Mouse (Mus musculus) CH12.LX (cell line): ENCODE measurements around the gene Il2ra. TPM values are rescaled to one million over a fixed set of nuclear protein-coding genes. Genes with fewer than 3 reads are reported as not detected.

Experiments used
- DNase-seq: peaks from one replicate; pipeline ENCODE4 v3.0.0-alpha.2; 2013; ENCODE audit errors: extremely low read depth
- H3K27ac ChIP-seq: 2 replicates; pipeline ENCODE4 v1.5.1; 2012; ENCODE audit warnings: low read depth, mild to moderate bottlenecking, control low read depth, moderate library complexity; ENCODE audit not compliant: insufficient read depth
- H3K27me3 ChIP-seq: replicated peaks from 2 replicates; pipeline ENCODE3; 2012; ENCODE audit warnings: inconsistent platforms
- H3K36me3 ChIP-seq, 2 experiments: replicated peaks in 1 of 2; 2 replicates each; pipeline versions ENCODE3 to v1.6.1; 2012; ENCODE audit warnings: inconsistent platforms in 1 of 2, low read length in 1 of 2, mild to moderate bottlenecking in 1 of 2, mixed read lengths in 1 of 2, moderate library complexity in 1 of 2; ENCODE audit not compliant: control insufficient read depth in 1 of 2, insufficient read depth in 1 of 2
- H3K4me1 ChIP-seq, 2 experiments: 2 replicates each; pipeline ENCODE4 v1.6.1; 2012; ENCODE audit warnings: inconsistent platforms in 1 of 2, moderate library complexity in 1 of 2; ENCODE audit not compliant: insufficient read depth in 2 of 2, control insufficient read depth in 1 of 2
- H3K4me2 ChIP-seq: 2 replicates; pipeline ENCODE4 v1.6.1; 2012; ENCODE audit warnings: low read depth, mild to moderate bottlenecking, control low read depth; ENCODE audit not compliant: poor library complexity, insufficient read depth, severe bottlenecking
- H3K4me3 ChIP-seq, 3 experiments: fragments of 150-350 bp in 1 of 3; sonication (generic) in 1 of 3; replicated peaks in 1 of 3; 2 replicates each; pipeline versions ENCODE3 to v1.5.1; 2011 to 2012; ENCODE audit warnings: low read depth in 2 of 3, low read length in 2 of 3, mild to moderate bottlenecking in 2 of 3, moderate library complexity in 2 of 3, control low read depth in 1 of 3, improper control_type of control experiment in 1 of 3, inconsistent platforms in 1 of 3, mixed read lengths in 1 of 3; ENCODE audit not compliant: poor library complexity in 1 of 3
- H3K79me2 ChIP-seq: replicated peaks from 2 replicates; pipeline ENCODE4 v1.6.1; 2012; ENCODE audit warnings: mild to moderate bottlenecking, moderate library complexity; ENCODE audit not compliant: control insufficient read depth, poor library complexity, insufficient read depth, severe bottlenecking; ENCODE audit errors: extremely low read depth
- H3K9ac ChIP-seq: 2 replicates; pipeline ENCODE4 v1.6.1; 2012; ENCODE audit warnings: low read depth, mild to moderate bottlenecking, control low read depth, moderate library complexity; ENCODE audit not compliant: insufficient read depth
- H3K9me3 ChIP-seq: replicated peaks from 2 replicates; pipeline ENCODE3; 2012; ENCODE audit warnings: low read length, inconsistent platforms, mixed read lengths
- CHD1 ChIP-seq: IDR thresholded peaks from 2 replicates; pipeline ENCODE4 v1.6.1; 2012; ENCODE audit warnings: low read depth, low read length, improper control_type of control experiment, inconsistent platforms
- CHD2 ChIP-seq: IDR thresholded peaks from 2 replicates; pipeline ENCODE4 v1.6.1; 2011; ENCODE audit warnings: low read length, improper control_type of control experiment
- CTCF ChIP-seq, 2 experiments: IDR thresholded peaks in 1 of 2; conservative IDR thresholded peaks in 1 of 2; 2 replicates each; pipeline ENCODE4 v1.5.1; 2011 to 2012; ENCODE audit warnings: low read depth in 2 of 2, low read length in 2 of 2, improper control_type of control experiment in 1 of 2, inconsistent platforms in 1 of 2, mild to moderate bottlenecking in 1 of 2, moderate library complexity in 1 of 2
- EP300 ChIP-seq: IDR thresholded peaks from 2 replicates; pipeline ENCODE4 v1.6.1; 2011; ENCODE audit warnings: low read length, improper control_type of control experiment
- GABPA ChIP-seq: IDR thresholded peaks from 2 replicates; pipeline ENCODE4 v1.6.1; 2012; ENCODE audit warnings: low read depth, low read length, improper control_type of control experiment, inconsistent platforms; ENCODE audit not compliant: insufficient replicate concordance
- HCFC1 ChIP-seq: IDR thresholded peaks from 2 replicates; pipeline ENCODE4 v1.6.1; 2012; ENCODE audit warnings: low read depth, mild to moderate bottlenecking, inconsistent platforms, low read length, improper control_type of control experiment
- JUN ChIP-seq: IDR thresholded peaks from 2 replicates; pipeline ENCODE4 v1.6.1; 2011; ENCODE audit warnings: low read depth, mild to moderate bottlenecking, low read length, improper control_type of control experiment, moderate library complexity; ENCODE audit not compliant: insufficient read depth
- MAFK ChIP-seq: IDR thresholded peaks from 2 replicates; pipeline ENCODE4 v1.6.1; 2011; ENCODE audit warnings: low read length, improper control_type of control experiment; ENCODE audit not compliant: insufficient replicate concordance
- MAZ ChIP-seq: IDR thresholded peaks from 2 replicates; pipeline ENCODE4 v1.6.1; 2012; ENCODE audit warnings: low read depth, mild to moderate bottlenecking, inconsistent platforms, low read length, improper control_type of control experiment, moderate library complexity
- MYC ChIP-seq: IDR thresholded peaks from 2 replicates; pipeline ENCODE4 v1.6.1; 2011; ENCODE audit warnings: low read depth, mild to moderate bottlenecking, improper control_type of control experiment, low read length
- NELFE ChIP-seq: IDR thresholded peaks from 2 replicates; pipeline ENCODE4 v1.6.1; 2011; ENCODE audit warnings: low read depth, low read length, improper control_type of control experiment
- NRF1 ChIP-seq: IDR thresholded peaks from 2 replicates; pipeline ENCODE4 v1.6.1; 2014; ENCODE audit warnings: low read depth, mild to moderate bottlenecking, inconsistent platforms, low read length, improper control_type of control experiment, moderate library complexity
- POLR2A ChIP-seq: IDR thresholded peaks from 2 replicates; pipeline ENCODE4 v1.6.1; 2011; ENCODE audit warnings: low read depth, mild to moderate bottlenecking, improper control_type of control experiment, low read length
- SIN3A ChIP-seq: IDR thresholded peaks from 2 replicates; pipeline ENCODE4 v1.6.1; 2012; ENCODE audit warnings: low read length, improper control_type of control experiment, inconsistent platforms
- TBP ChIP-seq: conservative IDR thresholded peaks from 2 replicates; pipeline ENCODE4 v1.6.1; 2011; ENCODE audit warnings: low read depth, low read length, improper control_type of control experiment
- TCF12 ChIP-seq: IDR thresholded peaks from 2 replicates; pipeline ENCODE4 v1.6.1; 2014; ENCODE audit warnings: low read depth, mild to moderate bottlenecking, inconsistent platforms, low read length, improper control_type of control experiment
- USF2 ChIP-seq: conservative IDR thresholded peaks from 2 replicates; pipeline ENCODE4 v1.6.1; 2011; ENCODE audit warnings: low read depth, low read length, improper control_type of control experiment
- ZKSCAN1 ChIP-seq: IDR thresholded peaks from 2 replicates; pipeline ENCODE4 v1.6.1; 2012; ENCODE audit warnings: low read depth, inconsistent platforms, low read length, improper control_type of control experiment, borderline replicate concordance
- ZNF384 ChIP-seq: IDR thresholded peaks from 2 replicates; pipeline ENCODE4 v1.6.1; 2012; ENCODE audit warnings: low read depth, low read length, improper control_type of control experiment, inconsistent platforms
- dilution Hi-C: fragments of 300-500 bp; cut with MboI; formaldehyde crosslinking; loops from 2 replicates; pipeline ENCODE4 v1.14.3; 2020; ENCODE audit warnings: low sequenced_read_pairs; ENCODE audit not compliant: extremely low pct_unique_long_range_greater_than_20kb, extremely low pct_ligation_motif_present
- in situ Hi-C: fragments of 300-500 bp; cut with MboI; formaldehyde crosslinking; loops from 3 replicates; pipeline ENCODE4 v1.14.3; 2019; ENCODE audit warnings: low sequenced_read_pairs, low pct_ligation_motif_present, low pct_unique_long_range_greater_than_20kb, mixed read lengths
- polyA plus RNA-seq: library from polyadenylated mRNA; unstranded; fragments of >175 nt; gene quantifications from 2 replicates; pipeline ENCODE4 v1.2.1, GENCODE M21; 2012; ENCODE audit warnings: low read depth; ENCODE audit not compliant: insufficient read length
- total RNA-seq, 2 experiments: library from RNA; depleted of rRNA; stranded (reverse); fragments of 300-350 nt in 1 of 2; fragments of >200 nt in 1 of 2; gene quantifications; 2 replicates each; pipeline ENCODE4 v1.2.3; 2012 to 2014

Il2ra gene
- total and polyA plus RNA-seq, 3 experiments, result 6.0 to 8.8 (median 6.3) TPM

DNA sequence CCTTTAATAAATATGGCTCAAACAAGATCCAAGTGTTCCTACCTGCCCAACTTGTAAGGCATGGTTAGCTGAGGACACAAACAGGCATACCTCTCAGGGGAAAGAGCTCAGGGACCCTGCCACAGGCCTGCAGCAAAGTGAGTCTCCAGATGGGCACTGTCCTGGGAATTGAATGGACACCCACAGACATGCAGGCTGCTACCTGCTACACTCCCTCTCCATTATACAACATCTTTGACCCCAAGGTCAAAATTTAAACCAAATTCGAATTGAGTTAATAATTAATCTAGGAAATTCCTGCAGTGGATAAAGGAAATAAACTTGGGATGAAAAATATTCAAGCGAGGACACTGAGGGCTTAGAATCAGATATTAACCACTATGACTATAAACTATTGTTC lies 53.3 kb downstream of the Il2ra start:
- Histone ChIP-seq H3K4me1 (no peaks in the 10 kb centered on the region), H3K27me3 (no peaks in the 10 kb centered on the region), H3K9me3 (peaks cover 2% of the 10 kb centered on the region), H3K4me3 (no peak overlapping the region), H3K9ac (no peak overlapping the region), H3K4me2 (no peak overlapping the region), H3K36me3 (no peaks in the 10 kb centered on the region), H3K79me2 (no peaks in the 10 kb centered on the region), H3K27ac (no peak overlapping the region)
- in situ Hi-C loops, result no loop called here
- dilution Hi-C loops, result no loop called here
- TF ChIP-seq MYC (no peak), MAZ (no peak), MAFK (no peak), USF2 (no peak), GABPA (no peak), SIN3A (no peak), ZNF384 (no peak), TCF12 (no peak), POLR2A (no peak), CTCF (conservative IDR thresholded peaks at IDR 0.05 in 1 of 2, IDR thresholded peaks at IDR 0.05 in 1 of 2; ENCODE audit: low read depth in 2 of 2, low read length in 2 of 2) (no peak), JUN (no peak), NRF1 (no peak), CHD2 (no peak), TBP (no peak), NELFE (no peak), CHD1 (no peak)
- no peak for DNase-seq

DNA sequence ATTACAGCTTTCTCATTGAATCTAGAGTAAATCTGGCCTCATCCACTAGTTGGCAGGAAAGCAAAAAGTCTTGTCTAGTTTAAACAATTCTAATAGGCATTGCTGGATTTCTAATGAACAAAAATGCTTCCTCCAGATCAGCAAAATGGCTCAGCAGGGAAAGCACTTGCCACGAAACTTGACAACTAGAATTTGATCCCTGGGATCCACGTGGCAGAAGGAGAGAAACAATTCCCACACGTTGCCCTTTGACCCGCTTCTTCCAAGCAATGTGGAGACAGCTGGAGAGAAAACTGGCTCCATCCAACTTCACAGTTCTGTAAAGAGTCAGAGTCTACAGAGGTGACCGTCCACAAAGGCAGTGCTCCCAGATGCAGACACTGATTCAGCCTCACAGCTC lies 56.4 kb downstream of the Il2ra start:
- TF ChIP-seq HCFC1 (no peak), ZKSCAN1 (no peak), POLR2A (no peak), TCF12 (no peak), CTCF (conservative IDR thresholded peaks at IDR 0.05 in 1 of 2, IDR thresholded peaks at IDR 0.05 in 1 of 2; ENCODE audit: low read depth in 2 of 2, low read length in 2 of 2) (no peak), EP300 (no peak)
- DNase-seq, result no peak
- peaks cover 2% of the 10 kb centered on the region for H3K9me3 ChIP-seq
- peaks cover 11% of the 10 kb centered on the region for H3K27me3 ChIP-seq
- in situ Hi-C loops, result no loop called here
- H3K79me2 ChIP-seq, result no peaks in the 10 kb centered on the region
- no peak overlapping the region for H3K27ac ChIP-seq
- no peak overlapping the region for H3K4me3 ChIP-seq
- no peak overlapping the region for H3K9ac ChIP-seq
- no peaks in the 10 kb centered on the region for H3K36me3 ChIP-seq
- dilution Hi-C loops, result no loop called here
- H3K4me2 ChIP-seq, result no peak overlapping the region
- no peaks in the 10 kb centered on the region; a peak in 1 of 4 replicates for H3K4me1 ChIP-seq
